ENCODE assay signal across 17 mouse cellular contexts in genomic region chr1:62905739-62906138, GRCm38 (mm10).
DNase-seq lines count a peak whose midpoint lies in the region; ATAC-seq lines count a peak whose summit lies in the region.
"Had no signal": no experiment of that assay in that cellular context is flagged by ENCODE, and none has a peak within 500 bp of the region (broad histone marks: within the 10 kb centered on the region; RNA-seq: fewer than 3 reads in every experiment).

No protein-coding gene starts in this region.

- H3K36me3 ChIP-seq in hindbrain, embryonic 16.5 days (ENCODE audit: control insufficient read depth, insufficient read depth, low read length), result no peaks in the 10 kb centered on the region
- H3K36me3 ChIP-seq in hindbrain, embryonic 11.5 days (ENCODE audit: control insufficient read depth, insufficient read depth, low read length), result no peaks in the 10 kb centered on the region
- H3K36me3 ChIP-seq in embryonic facial prominence, embryonic 10.5 days (replicated peaks), result no peaks in the 10 kb centered on the region
- no peaks in the 10 kb centered on the region for H3K36me3 ChIP-seq in forebrain, embryonic 13.5 days (ENCODE audit: poor library complexity, severe bottlenecking)
- H3K36me3 ChIP-seq in limb, embryonic 12.5 days, result no peaks in the 10 kb centered on the region
- H3K36me3 ChIP-seq: embryonic facial prominence, embryonic 15.5 days had no signal

- no peak overlapping the region for H3K4me2 ChIP-seq in hindbrain, embryonic 16.5 days (ENCODE audit: low read length)
- H3K4me2 ChIP-seq in hindbrain, embryonic 11.5 days (replicated peaks; ENCODE audit: low read depth, low read length), result no peak overlapping the region
- no peak overlapping the region for H3K4me2 ChIP-seq in forebrain, embryonic 13.5 days
- peak overlapping the region; percentile 27 for H3K4me2 ChIP-seq in limb, embryonic 12.5 days
- H3K4me2 ChIP-seq: embryonic facial prominence, embryonic 15.5 days; heart, embryonic 11.5 days; liver, embryonic 11.5 days had no signal

- no peak for DNase-seq in hindbrain, embryonic 11.5 days (ENCODE audit: low spot score)
- peak; percentile 11 for DNase-seq in embryonic facial prominence, embryonic 10.5 days (ENCODE audit: low spot score)
- no peak for DNase-seq in right cerebral cortex, postnatal 10 days (ENCODE audit: low spot score in 2 of 2)
- DNase-seq in urinary bladder, postnatal 10 days (ENCODE audit: low spot score), result no peak
- DNase-seq: cerebellum, adult 9-11 months; gastrocnemius, adult 2 months; heart, postnatal 10 days; kidney, adult 11 months; lung, adult 18-20 months; lung, postnatal 14 days had no signal

- H3K9ac ChIP-seq in hindbrain, embryonic 16.5 days (ENCODE audit: low read depth, low read length), result no peak overlapping the region
- no peak overlapping the region for H3K9ac ChIP-seq in hindbrain, embryonic 11.5 days (ENCODE audit: low read depth, low read length)
- no peak overlapping the region for H3K9ac ChIP-seq in forebrain, embryonic 13.5 days
- no peak overlapping the region for H3K9ac ChIP-seq in limb, embryonic 12.5 days (replicated peaks)
- H3K9ac ChIP-seq: embryonic facial prominence, embryonic 15.5 days had no signal

- WGBS in hindbrain, embryonic 16.5 days, result 34% methylated on average over 9 of the region's 9 CpGs
- whole genome bisulfite sequencing in hindbrain, embryonic 11.5 days, result 51% methylated on average over 9 of the region's 9 CpGs
- 55% methylated on average over 9 of the region's 9 CpGs for WGBS in embryonic facial prominence, embryonic 10.5 days
- 30% methylated on average over 9 of the region's 9 CpGs for WGBS in forebrain, embryonic 13.5 days
- 19% methylated on average over 9 of the region's 9 CpGs for WGBS in limb, embryonic 12.5 days

- no peaks in the 10 kb centered on the region for H3K9me3 ChIP-seq in hindbrain, embryonic 16.5 days (ENCODE audit: control insufficient read depth, low read length)
- H3K9me3 ChIP-seq in hindbrain, embryonic 11.5 days (ENCODE audit: control insufficient read depth, low read length), result no peaks in the 10 kb centered on the region
- H3K9me3 ChIP-seq in embryonic facial prominence, embryonic 10.5 days, result no peaks in the 10 kb centered on the region
- no peaks in the 10 kb centered on the region for H3K9me3 ChIP-seq in forebrain, embryonic 13.5 days (replicated peaks)
- H3K9me3 ChIP-seq in limb, embryonic 12.5 days, result no peaks in the 10 kb centered on the region
- H3K9me3 ChIP-seq: embryonic facial prominence, embryonic 15.5 days had no signal

- ATAC-seq in hindbrain, embryonic 16.5 days, result peak; percentile 18; the same call in 1 of the 2 replicates
- no peak for ATAC-seq in hindbrain, embryonic 11.5 days (ENCODE audit: low FRiP score)
- ATAC-seq in forebrain, embryonic 13.5 days, result peak; percentile 62
- no peak for ATAC-seq in limb, embryonic 12.5 days (ENCODE audit: insufficient number of reproducible peaks, insufficient read depth, low FRiP score, low TSS enrichment, low read depth)

- peaks cover 15% of the 10 kb centered on the region for H3K4me1 ChIP-seq in hindbrain, embryonic 16.5 days (ENCODE audit: control insufficient read depth, insufficient read depth, low read depth, low read length)
- H3K4me1 ChIP-seq in hindbrain, embryonic 11.5 days (replicated peaks; ENCODE audit: control insufficient read depth, insufficient read depth, low read length), result no peaks in the 10 kb centered on the region; the same call in 1 of the 2 replicates
- H3K4me1 ChIP-seq in embryonic facial prominence, embryonic 10.5 days, result peaks cover 46% of the 10 kb centered on the region
- peaks cover 41% of the 10 kb centered on the region for H3K4me1 ChIP-seq in forebrain, embryonic 13.5 days
- H3K4me1 ChIP-seq in limb, embryonic 12.5 days (replicated peaks), result peaks cover 44% of the 10 kb centered on the region

- no peak overlapping the region for H3K4me3 ChIP-seq in hindbrain, embryonic 16.5 days (ENCODE audit: low read length)
- no peak overlapping the region for H3K4me3 ChIP-seq in hindbrain, embryonic 11.5 days (ENCODE audit: low read depth, low read length)
- H3K4me3 ChIP-seq in embryonic facial prominence, embryonic 10.5 days, result no peak overlapping the region
- H3K4me3 ChIP-seq in forebrain, embryonic 13.5 days, result no peak overlapping the region
- H3K4me3 ChIP-seq in limb, embryonic 12.5 days (replicated peaks), result no peak overlapping the region
- H3K4me3 ChIP-seq: embryonic facial prominence, embryonic 15.5 days; gastrocnemius, adult 2 months; megakaryocyte, embryonic 14.5 days had no signal

- no peak overlapping the region for H3K27ac ChIP-seq in hindbrain, embryonic 16.5 days (ENCODE audit: low read depth, low read length)
- H3K27ac ChIP-seq in hindbrain, embryonic 11.5 days (ENCODE audit: low read depth, low read length), result no peak overlapping the region
- no peak overlapping the region for H3K27ac ChIP-seq in embryonic facial prominence, embryonic 10.5 days (replicated peaks)
- no peak overlapping the region for H3K27ac ChIP-seq in forebrain, embryonic 13.5 days
- no peak overlapping the region for H3K27ac ChIP-seq in limb, embryonic 12.5 days
- H3K27ac ChIP-seq: embryonic facial prominence, embryonic 15.5 days; gastrocnemius, adult 2 months had no signal

- no peaks in the 10 kb centered on the region for H3K27me3 ChIP-seq in hindbrain, embryonic 16.5 days (replicated peaks; ENCODE audit: control insufficient read depth, insufficient read depth, low read length)
- H3K27me3 ChIP-seq in hindbrain, embryonic 11.5 days (ENCODE audit: control insufficient read depth, insufficient read depth, low read length), result no peaks in the 10 kb centered on the region
- no peaks in the 10 kb centered on the region for H3K27me3 ChIP-seq in embryonic facial prominence, embryonic 10.5 days (replicated peaks; ENCODE audit: low read depth, poor library complexity, severe bottlenecking)
- peaks cover 4% of the 10 kb centered on the region; the same call in 1 of the 2 replicates for H3K27me3 ChIP-seq in forebrain, embryonic 13.5 days
- no peaks in the 10 kb centered on the region for H3K27me3 ChIP-seq in limb, embryonic 12.5 days
- H3K27me3 ChIP-seq: embryonic facial prominence, embryonic 15.5 days had no signal

Comparison
In these comparisons a context has a peak if more than half of its experiments do, and no peak if none do; other contexts are left out.
1. ATAC-seq: peak in hindbrain, embryonic 16.5 days (single experiment) and forebrain, embryonic 13.5 days (single experiment); none in hindbrain, embryonic 11.5 days (single experiment) and limb, embryonic 12.5 days (single experiment).